Mouse (Mus musculus): ENCODE data around the gene Cyp8b1. TPM values are rescaled to one million over a fixed set of nuclear protein-coding genes. Genes with fewer than 3 reads are reported as not detected.

Cyp8b1 gene
- polyA plus RNA-seq, 1 experiment from 2014 or later: not detected

GRCm38 (mm10) chr9:121924901-121925560 lies 8.9 kb upstream of the Cyp8b1 start:
- ATAC-seq: no peak
- Histone ChIP-seq H3K27me3 (replicated peaks; ENCODE audit: control insufficient read depth, insufficient read depth, low read length) (no peaks in the 10 kb centered on the region), H3K4me3 (replicated peaks; ENCODE audit: low read length) (no peak overlapping the region), H3K9me3 (ENCODE audit: control insufficient read depth, low read length) (no peaks in the 10 kb centered on the region), H3K4me1 (replicated peaks; ENCODE audit: control insufficient read depth, insufficient read depth, low read length) (no peaks in the 10 kb centered on the region), H3K36me3 (ENCODE audit: control insufficient read depth, insufficient read depth) (no peaks in the 10 kb centered on the region), H3K9ac (replicated peaks; ENCODE audit: low read depth, low read length) (no peak overlapping the region), H3K27ac (ENCODE audit: low read length) (no peak overlapping the region), H3K4me2 (ENCODE audit: low read length) (no peak overlapping the region)
- 88% methylated on average over 9 of the region's 9 CpGs for WGBS

- no peak for ATAC-seq
- Histone ChIP-seq H3K4me1 (replicated peaks; ENCODE audit: control insufficient read depth, insufficient read depth, low read length) (no peaks in the 10 kb centered on the region), H3K27ac (ENCODE audit: low read length) (no peak overlapping the region), H3K9ac (replicated peaks; ENCODE audit: low read depth, low read length) (no peak overlapping the region), H3K9me3 (ENCODE audit: control insufficient read depth, low read length) (no peaks in the 10 kb centered on the region), H3K27me3 (replicated peaks; ENCODE audit: control insufficient read depth, insufficient read depth, low read length) (no peaks in the 10 kb centered on the region), H3K4me3 (replicated peaks; ENCODE audit: low read length) (no peak overlapping the region), H3K36me3 (ENCODE audit: control insufficient read depth, insufficient read depth) (no peaks in the 10 kb centered on the region), H3K4me2 (ENCODE audit: low read length) (no peak overlapping the region)
- WGBS: 47% methylated on average over 5 of the region's 5 CpGs
Measured at GRCm38 (mm10) chr9:121923906-121924305, 7.8 kb upstream of the Cyp8b1 start.

- H3K9ac ChIP-seq (replicated peaks; ENCODE audit: low read depth, low read length): no peak overlapping the region
- H3K36me3 ChIP-seq (ENCODE audit: control insufficient read depth, insufficient read depth): no peaks in the 10 kb centered on the region
- H3K27ac ChIP-seq (ENCODE audit: low read length): no peak overlapping the region
- no peaks in the 10 kb centered on the region for H3K9me3 ChIP-seq (ENCODE audit: control insufficient read depth, low read length)
- H3K4me1 ChIP-seq (replicated peaks; ENCODE audit: control insufficient read depth, insufficient read depth, low read length): no peaks in the 10 kb centered on the region
- 89% methylated on average over 8 of the region's 8 CpGs for WGBS
- H3K4me2 ChIP-seq (ENCODE audit: low read length): no peak overlapping the region
- H3K27me3 ChIP-seq (replicated peaks; ENCODE audit: control insufficient read depth, insufficient read depth, low read length): no peaks in the 10 kb centered on the region
- no peak for ATAC-seq
- no peak overlapping the region for H3K4me3 ChIP-seq (replicated peaks; ENCODE audit: low read length)
Measured at GRCm38 (mm10) chr9:121923443-121923842, 7.3 kb upstream of the Cyp8b1 start.

DNA sequence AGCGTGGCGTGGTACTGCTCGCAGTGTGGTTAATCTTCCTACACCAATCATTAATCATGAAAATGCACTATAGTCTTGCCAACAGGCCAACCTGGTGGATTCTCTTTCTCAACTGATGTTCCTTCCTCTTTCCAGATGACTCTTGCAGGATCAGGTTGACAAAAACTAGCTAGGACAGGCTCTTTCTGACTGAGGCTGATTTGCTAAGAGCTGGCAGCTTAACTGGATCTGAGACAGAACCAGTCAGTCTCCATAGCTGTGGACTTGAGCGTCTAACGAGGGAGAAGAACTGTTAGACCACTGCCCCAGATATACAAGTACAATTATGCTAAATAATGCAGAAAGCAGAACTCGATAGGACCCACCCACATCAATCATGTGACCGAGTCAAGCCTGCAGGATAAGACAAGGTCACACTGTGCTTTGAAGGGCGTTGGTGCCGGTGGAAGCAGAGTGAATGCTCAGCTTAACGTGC lies 3.0 kb upstream of the Cyp8b1 start:
- Histone ChIP-seq H3K4me3 (replicated peaks; ENCODE audit: low read length) (no peak overlapping the region), H3K27ac (ENCODE audit: low read length) (no peak overlapping the region), H3K9ac (replicated peaks; ENCODE audit: low read depth, low read length) (no peak overlapping the region), H3K27me3 (replicated peaks; ENCODE audit: control insufficient read depth, insufficient read depth, low read length) (no peaks in the 10 kb centered on the region), H3K4me1 (replicated peaks; ENCODE audit: control insufficient read depth, insufficient read depth, low read length) (no peaks in the 10 kb centered on the region), H3K9me3 (ENCODE audit: control insufficient read depth, low read length) (no peaks in the 10 kb centered on the region), H3K36me3 (ENCODE audit: control insufficient read depth, insufficient read depth) (no peaks in the 10 kb centered on the region), H3K4me2 (ENCODE audit: low read length) (no peak overlapping the region)
- ATAC-seq: no peak
- 71% methylated on average over 10 of the region's 10 CpGs for WGBS

DNA sequence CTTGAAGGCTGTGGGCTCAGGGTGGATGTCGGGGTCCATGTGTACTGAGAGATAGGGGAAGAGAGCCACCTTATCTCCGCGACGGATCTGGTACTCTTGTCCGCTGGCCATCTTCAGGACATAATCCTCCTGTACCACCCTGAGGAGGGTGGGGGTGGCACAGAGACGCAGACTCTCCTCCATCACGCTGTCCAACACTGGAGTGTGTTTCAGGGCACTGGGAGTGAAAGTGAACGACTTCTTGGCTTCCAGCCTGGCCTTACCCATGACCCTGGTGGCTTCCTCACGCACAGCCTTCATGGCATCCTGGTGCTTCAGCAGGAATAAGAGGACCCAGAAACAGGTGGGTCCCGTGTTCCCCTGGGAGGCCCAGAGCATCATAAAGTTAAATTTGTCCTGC lies 1.0 kb downstream of the Cyp8b1 start:
- Histone ChIP-seq H3K9me3 (ENCODE audit: control insufficient read depth, low read length) (no peaks in the 10 kb centered on the region), H3K4me3 (replicated peaks; ENCODE audit: low read length) (no peak overlapping the region), H3K27ac (ENCODE audit: low read length) (no peak overlapping the region), H3K4me1 (replicated peaks; ENCODE audit: control insufficient read depth, insufficient read depth, low read length) (no peaks in the 10 kb centered on the region), H3K36me3 (ENCODE audit: control insufficient read depth, insufficient read depth) (no peaks in the 10 kb centered on the region), H3K4me2 (ENCODE audit: low read length) (no peak overlapping the region), H3K9ac (replicated peaks; ENCODE audit: low read depth, low read length) (no peak overlapping the region), H3K27me3 (replicated peaks; ENCODE audit: control insufficient read depth, insufficient read depth, low read length) (no peaks in the 10 kb centered on the region)
- ATAC-seq: no peak
- WGBS: 90% methylated on average over 10 of the region's 10 CpGs

GRCm38 (mm10) chr9:121914226-121914757 lies 1.8 kb downstream of the Cyp8b1 start:
- ATAC-seq: no peak
- Histone ChIP-seq H3K4me3 (replicated peaks; ENCODE audit: low read length) (no peak overlapping the region), H3K27ac (ENCODE audit: low read length) (no peak overlapping the region), H3K9ac (replicated peaks; ENCODE audit: low read depth, low read length) (no peak overlapping the region), H3K9me3 (ENCODE audit: control insufficient read depth, low read length) (no peaks in the 10 kb centered on the region), H3K4me1 (replicated peaks; ENCODE audit: control insufficient read depth, insufficient read depth, low read length) (no peaks in the 10 kb centered on the region), H3K27me3 (replicated peaks; ENCODE audit: control insufficient read depth, insufficient read depth, low read length) (no peaks in the 10 kb centered on the region), H3K36me3 (ENCODE audit: control insufficient read depth, insufficient read depth) (no peaks in the 10 kb centered on the region), H3K4me2 (ENCODE audit: low read length) (no peak overlapping the region)
- 85% methylated on average over 8 of the region's 8 CpGs for WGBS

DNA sequence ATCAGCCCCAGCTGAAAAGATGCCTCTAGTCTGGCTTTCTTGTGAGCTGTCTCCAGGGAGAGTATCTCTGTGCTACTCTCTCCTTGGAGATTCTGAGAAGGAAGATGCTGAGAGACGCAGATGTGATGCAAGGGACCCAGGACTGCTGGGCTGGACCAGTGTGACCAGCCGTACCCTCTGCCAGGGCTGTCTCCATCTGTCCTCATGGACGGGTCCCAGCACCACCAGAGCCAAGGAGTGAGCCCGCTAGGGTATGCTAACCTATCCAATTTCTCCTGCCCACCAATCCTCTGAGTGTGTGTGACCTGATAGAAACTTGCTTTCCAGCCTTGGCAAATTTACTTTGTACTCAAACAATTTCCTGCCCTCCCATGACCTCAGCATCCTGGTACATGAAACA lies 3.3 kb downstream of the Cyp8b1 start:
- Histone ChIP-seq H3K27ac (ENCODE audit: low read length) (no peak overlapping the region), H3K4me3 (replicated peaks; ENCODE audit: low read length) (no peak overlapping the region), H3K27me3 (replicated peaks; ENCODE audit: control insufficient read depth, insufficient read depth, low read length) (no peaks in the 10 kb centered on the region), H3K9ac (replicated peaks; ENCODE audit: low read depth, low read length) (no peak overlapping the region), H3K36me3 (ENCODE audit: control insufficient read depth, insufficient read depth) (no peaks in the 10 kb centered on the region), H3K9me3 (ENCODE audit: control insufficient read depth, low read length) (no peaks in the 10 kb centered on the region), H3K4me2 (ENCODE audit: low read length) (no peak overlapping the region), H3K4me1 (replicated peaks; ENCODE audit: control insufficient read depth, insufficient read depth, low read length) (no peaks in the 10 kb centered on the region)
- 83% methylated on average over 4 of the region's 4 CpGs for WGBS
- ATAC-seq: no peak

GRCm38 (mm10) chr9:121911196-121911595 lies 4.9 kb downstream of the Cyp8b1 start:
- no peak for ATAC-seq
- no peak overlapping the region for H3K4me2 ChIP-seq (ENCODE audit: low read length)
- no peaks in the 10 kb centered on the region for H3K36me3 ChIP-seq (ENCODE audit: control insufficient read depth, insufficient read depth)
- no peaks in the 10 kb centered on the region for H3K4me1 ChIP-seq (replicated peaks; ENCODE audit: control insufficient read depth, insufficient read depth, low read length)
- no peaks in the 10 kb centered on the region for H3K27me3 ChIP-seq (replicated peaks; ENCODE audit: control insufficient read depth, insufficient read depth, low read length)
- H3K9me3 ChIP-seq (ENCODE audit: control insufficient read depth, low read length): no peaks in the 10 kb centered on the region
- WGBS: 91% methylated on average over 7 of the region's 7 CpGs
- no peak overlapping the region for H3K9ac ChIP-seq (replicated peaks; ENCODE audit: low read depth, low read length)
- no peak overlapping the region for H3K27ac ChIP-seq (ENCODE audit: low read length)
- H3K4me3 ChIP-seq (replicated peaks; ENCODE audit: low read length): no peak overlapping the region

- Histone ChIP-seq H3K9me3 (ENCODE audit: control insufficient read depth, low read length) (no peaks in the 10 kb centered on the region), H3K36me3 (ENCODE audit: control insufficient read depth, insufficient read depth) (no peaks in the 10 kb centered on the region), H3K4me2 (ENCODE audit: low read length) (no peak overlapping the region), H3K9ac (replicated peaks; ENCODE audit: low read depth, low read length) (no peak overlapping the region), H3K4me3 (replicated peaks; ENCODE audit: low read length) (no peak overlapping the region), H3K27me3 (replicated peaks; ENCODE audit: control insufficient read depth, insufficient read depth, low read length) (no peaks in the 10 kb centered on the region), H3K4me1 (replicated peaks; ENCODE audit: control insufficient read depth, insufficient read depth, low read length) (no peaks in the 10 kb centered on the region), H3K27ac (ENCODE audit: low read length) (no peak overlapping the region)
- ATAC-seq: no peak
- 87% methylated on average over 6 of the region's 6 CpGs for WGBS
Measured at GRCm38 (mm10) chr9:121909635-121910034, 6.5 kb downstream of the Cyp8b1 start.

Data from forebrain, embryonic 16.5 days (tissue).